Mouse (Mus musculus): ENCODE results near the gene Akap13.
"Not testable (repeated sequence)": the region's sequence is repeated elsewhere in the genome, so short reads cannot be mapped to it uniquely, and the experiment has no call there.

The Akap13 gene

DNA sequence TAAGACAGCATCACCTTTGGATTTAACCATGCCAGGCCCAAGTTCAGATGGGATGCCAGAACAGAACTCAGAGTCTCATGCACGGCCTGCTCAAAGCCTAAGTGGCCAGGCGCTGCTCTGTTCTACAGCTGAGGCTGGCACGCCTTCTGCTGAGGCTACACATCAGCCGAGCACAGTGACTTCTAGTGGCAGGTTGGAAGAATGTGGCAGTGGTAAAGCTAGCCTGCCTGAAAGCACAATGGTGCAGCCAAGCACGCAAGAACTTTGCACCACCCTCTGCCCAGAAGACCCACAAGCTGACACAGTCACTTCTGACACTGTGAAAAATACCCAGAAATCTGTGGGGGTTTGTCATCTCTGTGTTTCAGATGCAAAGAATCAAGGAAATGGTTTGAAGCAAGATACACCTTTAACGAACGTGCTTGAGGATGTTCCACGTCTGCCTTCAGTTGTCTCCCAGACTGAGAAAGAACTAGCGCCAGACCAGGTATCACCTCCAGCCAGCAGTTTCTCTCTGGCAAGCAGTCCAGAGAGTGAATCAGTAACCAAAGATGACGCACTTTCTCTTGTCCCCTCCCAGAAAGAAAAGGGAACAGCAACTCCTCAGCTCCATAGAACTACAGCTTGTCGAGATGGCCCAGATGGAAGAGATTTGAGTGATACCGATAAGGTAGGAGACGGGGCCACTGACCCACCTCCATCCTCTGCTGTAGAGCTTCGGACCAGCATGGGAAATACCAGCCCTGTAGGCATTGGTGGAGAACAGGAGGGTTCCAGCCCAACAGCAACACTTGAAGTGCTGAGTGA is 154.3 kb downstream of the Akap13 start:
- in situ Hi-C loops (cut with MboI; ENCODE audit: low pct_unique_long_range_greater_than_20kb in 1 of 2, low sequenced_read_pairs in 2 of 2, unreplicated experiment in 1 of 2) = no loop called here

DNA sequence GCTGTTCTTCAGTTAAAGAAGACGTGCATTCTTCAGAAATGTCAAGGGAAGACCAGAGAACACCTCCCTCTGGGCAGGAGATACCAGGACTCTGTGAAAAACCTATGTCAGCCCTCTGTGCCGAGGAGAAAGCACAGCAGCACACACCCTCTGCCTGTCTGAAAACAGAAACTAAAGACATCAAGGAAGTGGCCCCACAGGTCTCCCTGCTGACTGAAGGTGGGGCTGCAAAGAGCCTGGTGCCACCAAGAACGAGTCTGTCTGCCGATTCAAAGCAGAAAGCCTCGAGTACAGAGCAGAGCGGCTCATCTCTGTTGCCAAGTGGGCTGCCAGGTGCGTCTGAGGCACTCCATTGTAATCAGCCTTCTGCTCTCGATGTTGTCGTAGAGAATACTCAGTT is 155.1 kb downstream of the Akap13 start:
- in situ Hi-C loops (cut with MboI; ENCODE audit: low pct_unique_long_range_greater_than_20kb in 1 of 2, low sequenced_read_pairs in 2 of 2, unreplicated experiment in 1 of 2) = no loop called here

DNA sequence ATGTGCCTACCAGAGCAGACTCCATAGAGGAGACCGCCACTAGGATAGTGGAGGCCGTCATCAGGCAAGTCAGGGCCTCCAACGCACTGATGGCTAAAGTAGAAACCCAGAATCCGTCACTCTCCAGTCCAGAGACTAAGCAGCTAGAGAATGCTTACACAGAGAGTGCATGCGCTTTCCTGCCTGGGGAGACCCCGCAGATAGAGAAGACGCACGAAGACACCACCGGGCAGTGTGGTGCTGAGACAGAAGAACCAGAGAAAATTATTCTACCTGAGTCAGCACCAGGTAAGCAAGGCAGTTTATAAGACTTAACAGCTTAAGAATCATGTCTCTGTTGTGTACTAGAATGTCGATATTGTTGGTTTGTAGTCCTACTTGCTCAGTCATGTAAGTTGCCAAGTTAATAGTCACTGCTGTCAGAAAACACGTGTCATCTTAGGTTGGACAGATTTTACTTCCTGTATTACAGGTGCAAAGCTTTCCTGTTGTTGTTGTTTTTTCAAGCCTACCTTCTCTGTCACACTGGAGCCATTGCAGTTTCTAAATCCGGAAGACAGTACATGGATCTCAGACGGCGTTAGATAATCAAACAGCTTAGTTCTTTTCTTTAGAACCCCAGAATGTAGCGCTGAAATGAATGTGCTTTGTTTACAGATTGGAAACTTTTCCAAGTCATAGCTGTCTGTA is 156.1 kb downstream of the Akap13 start:
- in situ Hi-C loops (cut with MboI; ENCODE audit: low pct_unique_long_range_greater_than_20kb in 1 of 2, low sequenced_read_pairs in 2 of 2, unreplicated experiment in 1 of 2) = no loop called here

DNA sequence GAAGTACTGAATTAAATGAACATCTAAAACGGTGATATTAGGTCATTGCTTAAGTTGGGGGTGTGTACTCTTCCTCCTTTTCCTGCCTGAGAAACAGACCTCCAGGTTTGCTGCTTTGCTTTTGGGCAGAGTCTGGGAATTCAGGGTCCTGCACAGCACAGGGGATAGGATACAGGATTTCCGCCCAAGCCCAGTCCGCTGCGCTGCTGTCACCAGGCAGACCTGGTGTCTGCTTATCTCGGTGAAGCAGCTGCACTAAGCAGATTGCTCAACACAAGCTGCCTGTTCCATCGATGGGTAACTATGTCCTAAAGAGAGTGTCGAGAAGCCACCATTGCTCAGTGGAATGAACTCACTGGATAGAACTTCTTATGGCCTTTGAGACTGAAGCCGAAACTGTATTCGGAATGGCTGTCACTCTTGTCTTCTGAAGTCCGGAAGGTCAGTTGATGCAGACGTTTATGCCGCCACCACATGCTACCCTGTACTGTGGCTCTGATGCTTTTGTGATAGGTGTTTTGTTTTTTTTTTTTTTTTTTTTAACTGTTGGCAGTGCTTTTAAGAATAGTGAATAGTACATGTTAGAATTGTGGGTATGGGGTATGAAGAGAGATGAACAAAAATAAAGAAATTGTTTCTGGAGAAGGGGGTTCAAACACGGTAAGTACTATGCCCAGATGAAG is 156.8 kb downstream of the Akap13 start:
- in situ Hi-C loops (cut with MboI; ENCODE audit: low pct_unique_long_range_greater_than_20kb in 1 of 2, low sequenced_read_pairs in 2 of 2, unreplicated experiment in 1 of 2) = no loop called here

DNA sequence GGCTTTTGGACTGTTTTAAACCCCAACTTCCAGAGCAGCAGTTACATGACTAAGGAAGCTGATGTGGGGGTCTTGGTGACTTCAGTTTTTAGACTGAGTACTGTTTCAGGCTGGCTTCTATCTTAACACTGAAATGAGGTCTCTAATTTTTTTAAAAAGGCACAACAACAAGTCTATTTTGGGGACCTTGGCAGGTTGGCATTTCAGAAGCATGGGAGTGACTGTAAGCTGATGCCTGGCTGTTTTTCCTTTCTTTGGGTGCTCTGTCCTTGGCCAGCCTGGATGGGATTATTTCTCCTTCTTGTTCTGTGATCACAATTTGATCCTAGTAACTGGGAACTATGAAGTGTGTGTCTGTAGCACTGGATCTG is 157.3 kb downstream of the Akap13 start:
- in situ Hi-C loops (cut with MboI; ENCODE audit: low pct_unique_long_range_greater_than_20kb in 1 of 2, low sequenced_read_pairs in 2 of 2, unreplicated experiment in 1 of 2) = no loop called here

DNA sequence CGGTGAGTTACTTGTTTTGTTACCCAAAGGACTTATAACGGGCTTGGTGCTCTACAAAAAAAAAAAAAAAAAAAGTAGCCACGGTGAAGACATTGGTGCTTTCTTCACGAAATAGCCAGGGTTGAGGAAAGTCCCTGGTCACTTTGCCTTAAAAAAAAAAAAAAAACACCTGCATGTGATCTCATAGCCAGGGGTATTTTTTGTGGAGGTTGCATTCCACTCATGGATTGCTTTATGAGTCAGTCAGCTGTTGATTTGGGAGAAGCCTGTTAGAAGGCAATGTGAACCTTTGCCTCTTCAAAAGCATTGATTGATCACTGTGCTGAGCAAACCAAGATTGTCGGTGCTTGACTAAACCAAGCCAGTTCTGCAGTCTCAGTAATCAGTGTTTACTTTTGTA is 157.9 kb downstream of the Akap13 start:
- in situ Hi-C loops (cut with MboI; ENCODE audit: low pct_unique_long_range_greater_than_20kb in 1 of 2, low sequenced_read_pairs in 2 of 2, unreplicated experiment in 1 of 2) = no loop called here

DNA sequence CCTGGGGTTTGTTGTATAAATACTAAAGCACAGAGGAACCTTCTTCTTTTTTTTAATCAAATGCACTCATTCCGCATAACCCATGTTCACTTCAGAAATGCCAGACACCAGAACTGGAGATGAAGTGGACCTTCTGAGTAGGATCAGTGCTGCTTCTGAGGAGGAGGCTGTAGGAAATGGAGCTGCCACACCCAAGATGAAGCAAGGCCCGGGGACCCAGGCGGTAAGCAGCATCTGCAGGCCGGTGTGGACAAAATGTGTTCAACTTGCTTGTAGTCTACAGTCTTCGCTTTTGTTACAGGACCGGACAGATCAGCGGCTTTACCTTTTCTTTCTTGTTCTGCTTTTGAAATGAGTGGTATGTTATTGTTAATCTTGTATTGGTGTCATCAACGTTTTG is 159.5 kb downstream of the Akap13 start:
- in situ Hi-C loops (cut with MboI; ENCODE audit: low pct_unique_long_range_greater_than_20kb in 1 of 2, low sequenced_read_pairs in 2 of 2, unreplicated experiment in 1 of 2) = no loop called here

DNA sequence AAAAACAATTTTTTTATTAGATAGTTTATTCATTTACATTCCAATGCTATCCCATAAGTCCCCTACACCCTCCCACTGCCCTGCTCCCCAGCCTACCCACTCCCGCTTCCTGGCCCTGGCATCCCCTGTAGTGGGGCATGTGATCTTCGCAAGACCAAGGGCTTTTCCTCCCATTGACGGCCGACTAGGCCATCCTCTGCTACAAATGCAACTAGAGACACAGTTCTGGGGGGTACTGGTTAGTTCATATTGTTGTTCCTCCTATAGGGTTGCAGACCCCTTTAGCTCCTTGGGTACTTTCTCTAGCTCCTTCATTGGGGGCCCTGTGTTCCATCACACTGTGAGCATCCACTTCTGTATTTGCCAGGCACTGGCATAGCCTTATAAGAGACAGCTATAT is 161.9 kb downstream of the Akap13 start:
- in situ Hi-C loops (cut with MboI; ENCODE audit: low pct_unique_long_range_greater_than_20kb in 1 of 2, low sequenced_read_pairs in 2 of 2, unreplicated experiment in 1 of 2) = not testable (repeated sequence)

DNA sequence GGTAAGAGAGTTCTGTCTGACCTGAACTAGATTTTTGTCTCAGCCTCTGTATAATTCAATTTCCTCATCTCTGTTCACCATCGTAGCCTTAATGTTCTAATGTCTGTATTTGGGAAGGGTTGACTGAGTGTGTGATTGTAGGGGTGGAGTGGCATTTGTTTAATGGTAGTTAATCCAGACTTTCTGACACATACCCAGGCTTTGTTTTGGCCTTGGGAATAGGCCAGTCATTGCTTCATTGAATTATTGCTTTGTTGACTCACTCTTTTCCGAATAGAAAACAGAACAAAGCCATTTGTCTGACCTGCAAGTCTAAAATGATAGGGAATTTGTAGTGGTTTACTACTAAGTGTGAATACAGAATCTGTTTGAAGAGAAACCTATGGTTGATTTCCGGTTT is 163.4 kb downstream of the Akap13 start:
- in situ Hi-C loops (cut with MboI; ENCODE audit: low pct_unique_long_range_greater_than_20kb in 1 of 2, low sequenced_read_pairs in 2 of 2, unreplicated experiment in 1 of 2) = no loop called here

DNA sequence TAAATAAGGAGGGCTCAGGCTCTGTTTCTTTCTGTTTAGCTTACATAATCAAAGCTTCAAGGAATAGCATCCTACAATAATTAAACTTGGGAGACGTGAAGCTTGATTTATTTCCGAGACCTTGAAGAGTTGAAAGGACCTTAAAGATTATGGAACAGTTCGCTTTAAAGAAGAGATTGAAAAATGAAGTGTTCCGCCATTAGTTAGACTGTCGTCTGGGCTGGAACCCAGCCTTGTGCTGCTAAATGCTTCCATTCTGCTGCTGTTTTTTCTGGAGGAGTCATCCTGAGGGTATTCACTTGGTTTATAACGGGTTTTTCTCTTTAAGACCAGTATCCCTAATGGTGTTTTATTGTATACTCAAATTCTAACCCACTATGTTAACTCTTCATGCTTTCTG is 164.5 kb downstream of the Akap13 start:
- in situ Hi-C loops (cut with MboI; ENCODE audit: low pct_unique_long_range_greater_than_20kb in 1 of 2, low sequenced_read_pairs in 2 of 2, unreplicated experiment in 1 of 2) = no loop called here

DNA sequence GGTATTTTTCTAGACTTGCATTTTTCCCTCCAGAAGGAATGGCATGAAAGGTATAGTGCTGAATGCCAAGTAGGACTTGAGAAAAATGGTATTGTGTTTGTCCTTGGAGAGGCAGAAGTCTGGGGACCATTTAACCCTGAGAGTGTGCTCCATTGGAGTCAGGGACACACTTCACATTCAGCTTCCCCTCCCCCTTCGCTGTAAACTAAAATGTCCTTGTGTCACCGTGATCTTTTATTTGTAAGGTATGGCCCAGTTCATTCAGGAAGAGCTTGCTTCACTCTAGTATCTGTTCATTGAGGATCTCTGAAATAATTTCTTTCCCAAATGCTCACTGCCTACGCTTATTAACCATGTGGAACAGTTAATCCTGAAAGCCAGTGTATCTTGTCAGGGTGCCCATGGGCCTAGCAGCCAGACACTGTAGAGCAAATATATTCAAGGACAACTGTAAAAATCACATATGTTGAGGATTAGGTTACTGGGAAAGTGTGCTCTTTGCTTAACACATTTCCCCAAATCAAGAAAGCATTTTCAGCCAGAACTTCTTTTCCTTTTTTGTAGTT is 165.1 kb downstream of the Akap13 start:
- in situ Hi-C loops (cut with MboI; ENCODE audit: low pct_unique_long_range_greater_than_20kb in 1 of 2, low sequenced_read_pairs in 2 of 2, unreplicated experiment in 1 of 2) = no loop called here

DNA sequence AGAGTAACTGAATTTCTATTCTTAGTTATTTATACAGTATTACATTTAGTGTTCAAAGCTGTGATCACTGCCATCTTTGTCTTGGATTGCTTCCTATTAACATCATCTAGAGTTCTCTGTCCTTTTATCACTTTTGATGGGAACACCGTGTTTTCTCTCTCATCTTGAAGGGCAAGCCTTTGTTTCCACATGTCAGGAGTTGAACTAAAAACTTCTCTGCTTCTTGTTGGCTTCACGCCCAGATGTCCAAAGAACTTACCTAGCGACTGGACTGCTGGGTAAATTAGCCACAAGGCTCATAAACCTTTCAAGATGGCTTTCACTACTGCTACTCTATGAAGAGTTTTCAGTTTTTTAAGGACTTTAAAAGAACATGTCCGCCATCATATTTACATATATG is 165.6 kb downstream of the Akap13 start:
- in situ Hi-C loops (cut with MboI; ENCODE audit: low pct_unique_long_range_greater_than_20kb in 1 of 2, low sequenced_read_pairs in 2 of 2, unreplicated experiment in 1 of 2) = no loop called here

DNA sequence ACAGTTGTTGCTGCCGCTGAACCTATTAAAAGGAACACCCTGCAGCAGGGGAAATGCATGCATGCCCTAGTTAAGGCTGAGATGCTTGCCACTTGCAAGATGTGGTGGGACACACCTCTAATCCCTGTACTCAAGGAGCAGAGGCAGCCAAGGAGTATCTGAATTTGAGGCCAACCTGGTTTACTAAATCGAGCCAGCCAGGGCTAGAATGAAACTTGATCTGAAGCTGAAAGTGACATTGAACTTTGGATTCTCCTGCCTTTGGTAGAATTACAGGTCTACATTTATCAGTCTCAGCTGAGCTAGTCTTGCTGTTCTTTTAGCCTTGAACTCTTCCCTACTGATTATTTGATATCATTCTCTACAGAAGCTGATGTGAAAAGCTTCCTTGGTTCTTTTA is 172.5 kb downstream of the Akap13 start:
- in situ Hi-C loops (cut with MboI; ENCODE audit: low pct_unique_long_range_greater_than_20kb in 1 of 2, low sequenced_read_pairs in 2 of 2, unreplicated experiment in 1 of 2) = no loop called here

DNA sequence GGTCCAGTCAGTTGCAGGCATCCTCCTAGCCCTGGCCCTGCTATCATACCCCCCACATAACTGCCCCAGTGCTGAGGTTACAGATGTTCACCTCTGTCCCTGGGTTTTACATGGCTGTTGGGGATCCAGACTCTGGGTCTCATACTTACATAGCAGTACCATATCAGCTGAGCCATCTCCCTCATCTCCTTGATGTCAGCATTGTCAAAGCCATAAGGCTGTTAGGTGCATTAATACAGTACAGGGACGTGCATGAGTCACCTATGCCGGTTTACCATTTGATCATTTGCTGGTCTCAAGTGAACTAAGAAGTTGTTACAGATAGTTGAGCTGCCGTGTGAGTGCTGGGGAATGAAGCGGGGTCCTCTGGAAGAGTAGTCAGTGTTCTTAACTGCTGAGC is 174.3 kb downstream of the Akap13 start:
- in situ Hi-C loops (cut with MboI; ENCODE audit: low pct_unique_long_range_greater_than_20kb in 1 of 2, low sequenced_read_pairs in 2 of 2, unreplicated experiment in 1 of 2) = no loop called here

DNA sequence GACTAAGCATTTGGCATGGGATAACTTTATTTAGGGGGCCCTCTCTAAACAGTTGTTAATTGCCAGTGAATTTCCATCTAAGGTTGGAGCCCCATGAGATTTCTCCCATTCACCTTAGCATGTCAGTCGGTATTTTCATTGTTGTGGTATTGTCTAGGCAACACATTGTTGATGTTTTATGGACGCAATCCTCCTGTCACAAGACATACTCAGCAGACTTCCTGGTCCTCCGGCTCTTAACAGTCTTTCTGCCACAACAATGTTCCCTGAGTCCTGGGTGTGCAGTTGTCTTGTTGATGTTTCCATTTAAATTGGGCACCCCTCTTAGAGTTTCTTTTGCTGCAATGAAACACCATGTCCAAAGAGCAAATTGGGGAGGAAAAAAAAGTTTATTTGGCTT is 177.6 kb downstream of the Akap13 start:
- in situ Hi-C loops (cut with MboI; ENCODE audit: low pct_unique_long_range_greater_than_20kb in 1 of 2, low sequenced_read_pairs in 2 of 2, unreplicated experiment in 1 of 2) = no loop called here

DNA sequence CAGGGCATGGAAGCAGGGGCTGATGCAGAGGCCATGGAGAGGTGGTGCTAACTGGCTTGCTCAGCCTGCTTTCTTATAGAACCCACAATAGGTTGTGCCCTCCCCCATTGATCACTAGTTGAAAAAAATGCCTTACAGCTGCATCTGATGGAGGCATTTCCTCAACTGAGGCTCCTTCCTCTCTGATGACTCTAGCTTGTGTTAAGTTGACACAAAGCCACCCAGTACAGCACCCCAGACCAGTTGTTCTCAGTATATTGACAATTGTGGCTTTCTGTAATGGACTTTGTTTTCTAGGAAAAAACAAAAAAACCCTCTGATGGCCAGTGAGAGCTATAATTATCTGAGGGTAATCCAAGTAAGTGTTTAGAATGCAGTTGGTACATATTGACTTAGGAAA is 178.1 kb downstream of the Akap13 start:
- in situ Hi-C loops (cut with MboI; ENCODE audit: low pct_unique_long_range_greater_than_20kb in 1 of 2, low sequenced_read_pairs in 2 of 2, unreplicated experiment in 1 of 2) = no loop called here

DNA sequence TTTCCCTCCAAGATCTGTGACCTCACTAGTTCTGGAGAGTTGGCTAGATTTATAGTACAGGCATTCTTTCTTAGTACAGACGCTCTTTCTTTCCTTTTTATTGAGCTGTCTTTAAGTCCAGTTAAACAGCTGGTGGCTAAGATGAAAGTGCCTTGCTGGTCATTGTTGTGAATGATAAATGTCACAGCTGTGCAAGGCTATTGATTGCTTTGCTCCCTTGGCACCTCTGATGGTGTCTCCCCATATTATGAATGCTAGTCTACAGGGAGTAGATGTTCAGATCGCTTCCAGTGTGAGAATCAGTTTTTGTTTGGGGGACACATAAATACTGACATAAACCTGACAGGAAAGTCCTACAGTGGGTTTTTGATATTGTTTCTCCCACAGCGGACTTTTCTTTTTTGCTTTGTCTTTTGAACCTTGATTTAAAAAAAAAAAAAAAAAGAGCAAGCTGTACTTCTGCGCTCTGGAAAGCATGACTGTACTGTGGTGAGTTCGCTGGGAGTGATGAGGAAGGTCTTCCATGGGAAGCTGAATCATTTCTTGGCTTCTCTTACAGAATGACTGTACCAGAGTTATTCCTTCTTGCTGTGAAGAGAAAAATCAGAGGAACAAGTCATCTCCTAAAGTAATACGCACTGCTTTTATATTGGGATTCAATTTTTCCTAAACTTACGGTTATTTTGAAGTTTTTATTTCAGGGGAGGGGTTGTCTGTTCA is 178.6 kb downstream of the Akap13 start:
- in situ Hi-C loops (cut with MboI; ENCODE audit: low pct_unique_long_range_greater_than_20kb in 1 of 2, low sequenced_read_pairs in 2 of 2, unreplicated experiment in 1 of 2) = no loop called here

DNA sequence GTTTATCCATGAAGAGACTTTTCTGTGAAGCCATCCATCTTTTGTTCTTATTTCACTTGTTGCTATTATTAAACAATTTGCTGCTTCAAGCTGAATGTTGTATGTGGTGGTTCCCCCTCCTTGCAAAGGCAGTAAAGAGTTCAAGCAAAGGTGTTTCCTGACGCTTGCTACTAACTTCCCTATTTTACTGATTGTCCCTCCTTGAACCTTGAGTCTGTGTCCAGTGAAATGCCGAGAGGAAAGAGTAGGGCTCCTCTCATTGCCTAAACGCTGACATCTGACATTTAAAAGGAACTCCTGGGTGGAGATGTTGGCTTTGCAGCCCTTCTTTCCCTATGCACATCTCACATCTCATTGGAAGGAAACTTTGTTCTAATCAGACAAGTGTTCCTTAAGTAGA is 183.4 kb downstream of the Akap13 start:
- in situ Hi-C loops (cut with MboI; ENCODE audit: low pct_unique_long_range_greater_than_20kb in 1 of 2, low sequenced_read_pairs in 2 of 2, unreplicated experiment in 1 of 2) = no loop called here

DNA sequence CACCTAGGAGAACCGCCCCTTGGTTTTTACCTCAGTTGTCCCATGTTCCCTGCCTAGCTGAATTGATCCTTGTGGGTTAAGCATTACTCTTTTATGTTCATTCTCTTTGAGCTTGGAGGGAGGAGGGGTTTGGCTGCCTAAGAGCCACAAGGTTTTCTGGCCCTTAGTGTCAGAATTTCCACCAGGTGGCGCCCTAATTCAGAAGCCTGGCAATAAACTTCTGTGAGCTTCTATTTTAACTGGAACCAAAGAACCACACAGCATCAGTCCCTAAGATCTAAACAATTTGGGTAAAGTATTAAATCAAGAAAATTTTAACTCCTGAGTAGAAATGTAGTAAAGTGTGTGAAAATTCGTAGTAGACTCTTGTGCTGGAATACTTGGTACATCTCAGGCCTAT is 184.2 kb downstream of the Akap13 start:
- in situ Hi-C loops (cut with MboI; ENCODE audit: low pct_unique_long_range_greater_than_20kb in 1 of 2, low sequenced_read_pairs in 2 of 2, unreplicated experiment in 1 of 2) = no loop called here

Measured in mouse embryonic stem cell (cell line).